Mouse (Mus musculus): ENCODE measurements around the gene Sctr. TPM values are rescaled to one million over a fixed set of nuclear protein-coding genes. Genes with fewer than 3 reads are reported as not detected.

Sctr gene
- 44.2 and 45.9 TPM in 2 replicates for polyA plus RNA-seq (2012; rRNA removed)

GRCm38 (mm10) chr1:120006844-120007790 is at the start of gene Sctr:
TSS of gene Sctr (plus strand) at chr1:120006894.

GRCm38 (mm10) chr1:119996798-119997581 is 9.7 kb upstream of the Sctr start, which contains the start of gene Cfap221:
TSS of gene Cfap221 (minus strand) at chr1:119997234.

GRCm38 (mm10) chr1:120073519-120074306 is 67.0 kb downstream of the Sctr start, which contains the start of gene Tmem37:
TSS of gene Tmem37 (minus strand) at chr1:120074074.

Other genes starting within 250 kb of the Sctr start
- 0.76 and 0.81 TPM in 2 replicates for gene Ptpn4, start 169.3 kb upstream of the Sctr start, polyA plus RNA-seq (2012; rRNA removed)
- gene Tmem177, start 93.7 kb upstream of the Sctr start, polyA plus RNA-seq (2012; rRNA removed): 1.2 and 1.5 TPM in 2 replicates
- 0.02 TPM in 1 of 2 replicates, not detected in the other for gene Cfap221, start 9.7 kb upstream of the Sctr start, polyA plus RNA-seq (2012; rRNA removed)
- gene Tmem37, start 67.2 kb downstream of the Sctr start, polyA plus RNA-seq (2012; rRNA removed): 4.3 and 9.4 TPM in 2 replicates
- gene Dbi, start 114.2 kb downstream of the Sctr start, polyA plus RNA-seq (2012; rRNA removed): 307 and 324 TPM in 2 replicates
- 0.23 and 0.54 TPM in 2 replicates for gene 3110009E18Rik, start 114.3 kb downstream of the Sctr start, polyA plus RNA-seq (2012; rRNA removed)